Mouse (Mus musculus) left cerebral cortex, postnatal 4 days (tissue): Measurements from ENCODE around the gene Tbl3. TPM values are rescaled to one million over a fixed set of nuclear protein-coding genes. Genes with fewer than 3 reads are reported as not detected.
"Not testable (repeated sequence)": the region's sequence is repeated elsewhere in the genome, so short reads cannot be mapped to it uniquely, and the experiment has no call there.

ENCODE experiments used
- DNase-seq: peaks from one replicate; pipeline ENCODE4 v3.0.0-alpha.2; 2022
- intact Hi-C: fragments of 180-260 bp; cut with DNase I; formaldehyde crosslinking; loops from one replicate; pipeline ENCODE4 v1.15.1; 2025
- total RNA-seq, 2 experiments: library from RNA; stranded (reverse); gene quantifications; 2 replicates each; pipeline ENCODE4 v1.2.3; 2021

Tbl3 gene
- total RNA-seq, 2 experiments from 2014 or later: 34.8 to 36.6 TPM

DNA sequence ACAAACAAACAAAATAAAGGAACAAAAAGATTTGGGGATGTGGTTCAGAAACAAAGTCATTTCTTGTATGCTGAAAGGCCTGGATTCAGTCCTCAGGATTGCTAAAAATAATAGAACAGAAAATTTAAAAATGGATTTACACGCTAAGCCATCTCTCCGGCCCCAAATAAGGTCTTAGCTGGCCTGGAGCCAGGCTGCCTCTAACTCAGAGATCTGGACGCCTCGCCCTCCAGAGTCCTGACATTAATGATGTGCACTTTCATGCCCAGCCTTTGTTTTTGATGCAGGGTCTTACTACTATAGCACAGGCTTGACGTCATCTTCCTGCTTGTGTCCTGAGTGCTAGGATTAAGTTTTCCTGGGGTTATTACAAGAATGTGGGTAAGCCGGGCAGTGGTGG lies 21.6 kb upstream of the Tbl3 start:
- intact Hi-C loops: no loop called here
- no peak for DNase-seq

DNA sequence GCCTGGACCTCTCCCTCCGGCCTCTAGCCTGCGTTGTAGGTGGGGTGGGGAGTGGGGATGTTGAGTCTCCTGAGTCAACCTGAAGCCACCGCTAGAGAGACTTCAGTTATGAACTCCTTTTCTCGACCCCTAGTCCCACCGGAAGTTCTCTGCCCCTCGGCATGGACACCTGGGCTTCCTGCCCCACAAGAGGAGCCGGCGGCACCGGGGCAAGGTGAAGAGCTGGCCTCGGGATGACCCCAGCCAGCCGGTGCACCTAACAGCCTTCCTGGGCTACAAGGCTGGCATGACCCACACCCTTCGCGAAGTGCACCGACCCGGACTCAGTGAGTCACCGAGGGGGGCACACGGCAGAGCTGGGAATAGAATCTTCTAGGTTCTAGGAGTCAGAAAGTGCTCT lies 20.7 kb upstream of the Tbl3 start:
- intact Hi-C loops: no loop called here
- DNase-seq: no peak

DNA sequence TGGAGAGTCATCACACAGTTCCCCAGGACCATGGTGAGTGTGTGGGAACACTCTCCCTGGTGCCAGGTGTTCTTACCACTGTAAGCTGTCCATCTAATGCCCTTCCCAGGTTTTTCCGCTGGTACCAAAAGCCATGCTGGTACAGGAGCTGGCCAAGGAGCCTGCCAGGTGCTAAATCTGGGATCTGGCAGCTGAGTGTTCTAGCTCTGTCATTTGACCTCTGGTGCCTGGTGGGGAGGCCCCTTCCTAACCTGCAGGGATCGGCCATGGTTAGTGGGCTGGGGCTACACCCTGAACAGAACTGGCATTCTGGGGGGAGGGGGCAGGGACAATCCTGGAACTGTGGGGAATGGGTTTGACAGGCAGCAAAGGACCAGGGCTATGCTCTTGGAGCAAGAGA lies 20.2 kb upstream of the Tbl3 start, which contains the start of gene Rpl3l:
Gene Rpl3l, plus strand, starts transcription at position 203 of the 400 bp plus-strand sequence.
- intact Hi-C loops: no loop called here
- DNase-seq: no peak

DNA sequence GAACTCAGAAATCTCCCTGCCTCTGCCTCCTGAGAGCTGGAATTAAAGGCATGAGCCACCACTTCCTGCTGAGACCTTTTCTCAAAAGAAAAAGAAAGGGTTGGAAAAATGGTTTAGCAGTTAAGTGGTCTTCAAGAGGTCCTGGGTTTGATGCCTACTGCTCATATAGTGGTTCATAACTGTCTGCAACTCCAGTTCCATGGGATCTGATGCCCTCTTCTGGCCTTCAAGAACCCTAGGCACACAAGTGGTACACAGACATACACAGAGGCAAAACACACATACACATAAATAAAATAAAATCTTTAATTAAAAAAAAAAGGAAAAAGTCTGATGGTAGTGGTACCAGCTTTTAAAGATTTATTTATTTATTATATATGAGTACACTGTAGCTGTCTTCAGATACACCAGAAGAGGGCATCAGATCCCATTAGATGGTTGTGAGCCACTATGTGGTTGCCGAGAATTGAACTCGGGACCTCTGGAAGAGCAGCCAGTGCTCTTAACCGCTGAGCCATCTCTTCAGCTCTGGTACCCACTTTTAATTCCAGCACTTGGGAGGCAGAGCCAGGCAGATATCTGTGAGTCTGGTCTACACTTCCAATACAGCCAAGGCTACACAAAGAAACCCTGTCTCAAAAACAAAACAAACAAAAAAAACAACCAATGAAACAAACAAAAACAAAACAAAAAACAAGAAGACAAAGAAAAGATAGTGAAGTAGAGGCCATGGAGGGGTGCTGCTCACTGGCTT lies 18.4 kb upstream of the Tbl3 start:
- no peak for DNase-seq
- intact Hi-C loops: no loop called here

DNA sequence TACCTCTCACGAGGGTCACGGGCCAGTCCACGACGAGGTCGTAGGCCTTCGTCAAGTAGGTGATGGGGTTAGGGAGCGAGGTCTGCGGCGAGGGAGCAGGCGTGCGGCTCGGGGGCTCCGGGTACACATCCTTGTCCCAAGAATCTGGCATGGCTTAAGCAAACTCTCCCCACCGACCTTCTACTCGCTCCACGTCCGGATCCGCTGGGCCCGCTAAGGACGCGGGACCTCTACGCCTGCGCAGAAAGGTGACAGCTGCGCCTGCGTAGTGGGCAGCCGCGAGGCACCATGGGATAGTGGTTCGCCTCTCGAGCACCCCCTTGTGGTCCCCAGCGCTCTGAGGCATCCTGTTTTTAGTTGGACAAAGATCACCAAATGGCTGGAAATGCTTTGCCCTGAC lies 16.7 kb upstream of the Tbl3 start, which contains the start of gene Ndufb10:
Gene Ndufb10, minus strand, starts transcription at position 295 of the 400 bp plus-strand sequence.
- intact Hi-C loops: no loop called here
- DNase-seq: peak; percentile 99

GRCm38 (mm10) chr17:24723881-24724180 lies 16.4 kb upstream of the Tbl3 start:
- intact Hi-C loops: no loop called here
- no peak for DNase-seq

DNA sequence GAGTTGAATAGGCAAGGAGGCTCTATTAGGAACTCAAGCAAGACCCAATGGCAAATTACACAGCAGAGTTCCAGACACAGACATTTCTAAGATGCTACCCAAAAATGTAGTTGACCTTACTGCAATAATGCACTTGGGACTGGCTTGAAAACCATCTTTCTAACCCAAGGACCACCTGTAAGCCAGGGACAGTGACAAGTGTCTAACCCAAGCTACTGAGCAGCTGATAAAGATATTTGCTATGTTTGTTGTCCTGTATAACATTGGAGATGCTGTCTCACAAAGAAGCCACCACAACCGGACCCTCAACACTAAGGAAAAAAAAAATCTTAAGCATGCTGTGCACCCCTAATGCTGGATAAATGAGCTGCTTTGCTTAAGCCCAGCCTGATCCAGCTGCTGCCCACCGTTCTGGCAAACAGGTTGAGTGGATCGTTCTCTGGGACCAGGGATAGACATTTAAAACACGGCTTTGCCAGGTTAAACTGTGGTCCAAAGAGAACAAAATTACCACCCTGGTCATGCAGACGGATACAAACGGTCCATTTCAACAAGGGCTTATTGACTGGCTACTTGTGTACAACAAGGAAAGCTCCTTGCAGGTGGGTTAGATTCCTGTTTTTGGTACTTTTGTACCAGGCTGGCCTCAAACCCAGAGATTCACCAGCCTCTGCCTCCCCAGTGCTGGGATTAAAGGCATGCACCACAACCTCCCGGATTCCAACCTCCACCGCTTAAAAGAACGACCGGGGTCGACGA lies 15.8 kb upstream of the Tbl3 start:
- intact Hi-C loops: no loop called here
- no peak for DNase-seq

- intact Hi-C loops: no loop called here
- DNase-seq: no peak
Measured at GRCm38 (mm10) chr17:24722220-24722924, 14.9 kb upstream of the Tbl3 start.

- intact Hi-C loops, DNase-seq: not testable (repeated sequence)
Measured at GRCm38 (mm10) chr17:24721383-24721955, 14.0 kb upstream of the Tbl3 start.

GRCm38 (mm10) chr17:24720616-24721015 lies 13.2 kb upstream of the Tbl3 start:
- intact Hi-C loops, DNase-seq: not testable (repeated sequence)

DNA sequence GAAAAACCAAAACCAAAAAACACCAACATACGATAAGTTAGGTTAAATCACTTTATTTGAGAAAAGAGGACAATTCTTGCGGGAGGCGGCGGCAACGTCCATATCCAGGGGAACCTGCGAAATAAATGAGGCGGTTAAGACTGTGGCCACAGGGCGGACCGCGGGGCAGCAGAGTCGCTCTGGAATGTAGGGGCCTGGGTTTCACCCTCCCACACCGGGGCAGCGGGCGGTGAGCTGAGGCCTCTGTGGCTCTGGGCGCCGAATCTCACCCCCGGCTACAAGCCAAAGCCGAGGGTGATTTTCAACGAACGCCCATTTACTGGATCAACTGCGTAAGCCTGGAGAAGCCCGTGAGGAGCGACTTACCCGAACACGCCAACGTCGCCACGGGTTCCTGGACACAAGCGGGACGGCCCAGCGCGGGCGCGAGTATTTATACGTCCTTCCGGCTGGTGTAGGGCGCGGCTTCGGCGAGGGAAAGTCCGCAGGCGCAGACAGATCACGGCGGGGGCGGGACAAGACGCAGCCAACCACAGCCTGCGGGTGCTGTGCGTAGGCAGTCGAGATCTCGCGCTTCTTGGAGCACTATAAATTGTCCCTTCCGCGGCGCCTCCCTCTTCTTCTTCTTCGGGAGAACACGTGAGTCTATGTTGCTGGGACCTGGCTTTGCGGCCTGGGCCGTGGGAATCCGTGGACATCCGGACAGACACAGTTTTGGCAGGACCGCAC lies 12.2 kb upstream of the Tbl3 start:
- intact Hi-C loops: no loop called here
- DNase-seq: peak; percentile 99

DNA sequence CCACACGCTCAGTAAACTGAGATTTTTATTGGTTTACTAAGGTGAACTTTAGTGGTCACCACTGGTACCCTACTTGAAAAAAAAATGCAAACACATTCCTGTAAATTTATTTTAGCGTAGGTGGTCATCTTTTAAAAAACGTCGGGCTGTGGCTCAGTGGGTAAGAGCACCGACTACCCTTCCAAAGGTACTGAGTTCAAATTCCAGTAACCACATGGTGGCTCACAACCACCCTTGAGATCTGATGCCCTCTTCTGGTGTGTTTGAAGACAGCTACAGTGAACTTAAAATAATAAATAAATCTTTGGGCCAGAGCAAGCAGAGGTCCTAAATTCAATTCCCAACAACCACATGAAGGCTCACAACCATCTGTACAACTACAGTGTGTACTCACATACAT lies 11.5 kb upstream of the Tbl3 start:
- DNase-seq, intact Hi-C loops: not testable (repeated sequence)

DNA sequence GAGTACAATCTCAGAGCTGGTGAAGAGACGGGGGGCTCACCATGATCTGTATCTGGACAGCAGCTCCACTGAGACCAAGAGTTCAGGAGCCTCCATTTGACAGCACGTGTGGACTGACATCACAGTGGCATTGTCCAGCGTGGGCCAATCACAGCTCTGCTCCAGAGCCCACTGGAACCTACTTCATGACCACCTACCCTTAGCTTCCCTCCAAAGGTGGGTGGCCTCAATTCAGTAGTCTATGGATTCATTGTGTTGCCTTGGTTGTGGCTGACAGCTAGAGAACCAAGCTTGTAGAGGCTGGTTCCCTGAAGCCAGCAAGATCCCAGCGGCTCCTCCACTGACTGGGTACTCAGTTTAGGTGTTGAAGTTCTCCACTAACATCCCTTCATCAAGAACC lies 10.5 kb upstream of the Tbl3 start, which contains the start of the genes Rnf151 and Rps2:
Gene Rnf151, minus strand, starts transcription at position 121 of the 400 bp plus-strand sequence.
Gene Rps2, plus strand, starts transcription at position 174 of the 400 bp plus-strand sequence.
- intact Hi-C loops: no loop called here
- DNase-seq: no peak

GRCm38 (mm10) chr17:24716166-24716682 lies 8.8 kb upstream of the Tbl3 start:
- intact Hi-C loops: no loop called here
- DNase-seq: no peak

- DNase-seq: no peak
- intact Hi-C loops: no loop called here
Measured at GRCm38 (mm10) chr17:24715556-24715955, 8.1 kb upstream of the Tbl3 start.

DNA sequence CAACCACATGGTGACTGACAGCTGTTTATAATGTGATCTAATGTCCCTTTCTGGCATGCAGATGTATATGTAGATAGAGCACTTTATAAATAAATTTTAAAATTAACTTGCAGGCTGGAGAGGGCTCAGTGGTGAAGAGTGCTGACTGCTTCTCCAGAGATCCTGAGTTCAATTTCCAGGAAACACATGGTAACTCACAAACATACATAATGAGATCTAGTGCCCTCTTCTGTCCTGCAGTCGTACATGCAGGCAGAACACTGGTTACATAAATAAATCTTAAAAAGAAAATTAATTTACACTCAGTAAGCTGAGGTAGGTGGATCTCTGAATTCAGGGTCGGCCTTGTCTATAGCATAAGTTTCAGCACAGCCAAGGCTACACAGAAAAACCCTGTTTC lies 1.2 kb upstream of the Tbl3 start:
- DNase-seq: no peak

DNA sequence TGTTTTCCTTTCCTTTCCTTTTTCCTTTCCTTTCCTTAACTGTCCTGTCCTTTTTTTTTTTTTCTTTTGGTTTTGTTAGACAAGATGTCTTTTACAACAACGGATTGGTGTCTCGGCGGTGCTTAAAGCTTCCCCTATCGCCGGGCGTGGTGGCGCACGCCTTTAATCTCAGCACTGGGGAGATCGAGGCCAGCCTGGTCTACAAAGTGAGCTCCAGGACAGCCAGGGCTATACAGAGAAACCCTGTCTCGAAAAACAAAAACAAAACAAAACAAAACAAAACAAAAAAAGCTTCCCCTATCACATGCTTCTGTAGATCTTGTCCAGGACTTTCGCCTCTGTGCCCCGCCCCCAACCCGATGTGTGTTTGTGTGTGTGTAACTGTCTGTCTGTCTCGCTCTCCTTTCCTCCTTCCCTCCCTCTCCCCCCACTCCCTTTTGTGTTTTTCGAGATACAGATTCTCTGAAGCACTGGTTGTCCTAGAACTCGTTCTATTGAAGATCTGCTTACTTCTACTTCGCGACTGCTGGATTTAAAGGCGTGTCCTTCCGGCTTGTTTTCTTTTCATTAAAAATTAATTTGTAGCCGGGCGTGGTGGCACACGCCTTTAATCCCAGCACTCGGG lies 453 bp upstream of the Tbl3 start:
- intact Hi-C loops: no loop called here
- no peak for DNase-seq

More for the DNA sequence above, 1.2 kb upstream of the Tbl3 start:
- intact Hi-C loops: no loop called here

- intact Hi-C loops: no loop called here
- no peak for DNase-seq
Measured at GRCm38 (mm10) chr17:24705821-24706220, 1.6 kb downstream of the Tbl3 start.

DNA sequence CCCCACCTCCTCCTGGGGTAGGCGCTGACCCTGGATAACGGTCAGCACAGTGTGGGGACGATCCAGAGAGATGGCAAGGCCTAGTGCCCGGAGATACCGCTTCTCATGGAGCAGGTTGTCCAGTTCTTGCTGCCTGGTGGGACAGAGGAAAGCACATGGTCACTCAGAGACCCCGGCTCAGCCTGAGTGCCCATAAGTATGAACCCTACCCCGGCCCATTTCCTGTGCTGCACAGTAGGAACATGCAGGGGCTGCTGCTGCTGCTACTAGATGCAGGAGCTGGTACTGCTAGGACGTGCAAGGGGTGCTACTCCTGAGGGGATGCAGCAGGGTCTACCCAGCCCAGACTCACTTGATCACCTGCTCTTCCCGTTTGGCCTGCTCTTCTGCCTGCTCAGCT lies 6.2 kb downstream of the Tbl3 start:
- DNase-seq: no peak
- intact Hi-C loops: no loop called here

GRCm38 (mm10) chr17:24699473-24699872 lies 8.0 kb downstream of the Tbl3 start:
- intact Hi-C loops: no loop called here
- DNase-seq: no peak
